Mouse (Mus musculus) mature B cell (primary cell): Measurements from ENCODE around the gene Olfr1326-ps1.

Experiments used
- in situ Hi-C: fragments of 300-500 bp; cut with MboI; formaldehyde crosslinking; loops from 2 replicates; pipeline ENCODE4 v1.14.3; 2019

Gene Olfr1326-ps1

DNA sequence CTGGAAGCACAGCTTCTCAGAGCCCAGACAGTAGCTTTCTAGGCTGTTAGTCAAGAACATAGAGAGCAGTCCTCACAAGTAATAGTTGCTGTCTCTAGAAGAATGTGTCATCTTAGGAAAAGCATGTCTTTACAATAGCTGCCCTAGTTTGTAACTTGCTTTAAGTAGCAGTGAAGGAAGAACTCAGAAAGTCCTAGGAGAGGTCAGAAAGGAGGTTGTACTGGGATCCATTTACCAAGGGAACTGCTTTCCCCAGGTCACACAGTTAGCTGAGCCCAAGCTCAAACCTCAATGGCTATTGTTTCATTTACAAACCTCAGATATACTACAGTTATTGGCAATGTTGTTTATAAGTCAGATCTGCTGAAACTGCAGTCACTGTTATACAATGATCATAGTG, at the start of gene Olfr1326-ps1:
TSS of gene Olfr1326-ps1 (minus strand) at position 101 of the 400 bp plus-strand sequence.
- in situ Hi-C loops, result no loop called here

DNA sequence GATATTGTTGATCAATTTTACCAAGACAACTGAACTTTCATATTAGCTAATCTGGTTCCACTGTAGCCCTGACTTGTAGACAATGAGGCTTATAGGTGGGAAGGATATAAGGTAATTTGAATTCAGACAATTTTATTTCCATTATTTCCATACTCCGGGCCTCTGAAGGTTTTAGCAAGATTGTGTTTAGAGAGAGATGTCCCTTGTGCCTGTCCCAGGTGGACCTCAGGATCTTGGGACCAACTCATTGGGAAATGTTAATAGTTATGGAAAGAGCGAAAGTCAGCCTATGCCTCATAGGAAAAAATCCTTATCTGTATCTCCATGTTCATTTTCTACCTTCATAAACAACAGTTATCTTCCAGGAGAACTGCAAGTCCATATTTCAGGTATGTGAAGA, 17.7 kb upstream of the Olfr1326-ps1 start, which contains the start of gene Olfr1325:
TSS of gene Olfr1325 (plus strand) at position 301 of the 400 bp plus-strand sequence.
- in situ Hi-C loops, result no loop called here
